Mouse (Mus musculus): Measurements from ENCODE around the gene Tubb1. TPM values are rescaled to one million over a fixed set of nuclear protein-coding genes. Genes with fewer than 3 reads are reported as not detected.
A peak's percentile ranks its signal among the peaks of the same experiment; 100 is the strongest.

Gene Tubb1
- not detected for total RNA-seq (2021)
- long read RNA-seq, experiment 1: 0 reads
- long read RNA-seq, experiment 2, partial matches to known transcripts: 0 of 1 reads
- long read RNA-seq, experiment 2, other reads (novel, unspliced or antisense): 0 of 1 reads

GRCm38 (mm10) chr2:174450353-174450752 lies at the start of gene Tubb1:
Gene Tubb1 (plus strand): TSS chr2:174450695.
- DNase-seq (ENCODE audit: low spot score in 2 of 2): no peak

- no peak for DNase-seq (ENCODE audit: low spot score in 2 of 2)
These were observed 40.3 kb upstream of the Tubb1 start for GRCm38 (mm10) chr2:174410222-174410621.

- no peak for DNase-seq (ENCODE audit: low spot score in 2 of 2)
These were observed 37.4 kb upstream of the Tubb1 start for GRCm38 (mm10) chr2:174413127-174413526.

- DNase-seq (ENCODE audit: low spot score in 2 of 2): no peak
These were observed 35.3 kb upstream of the Tubb1 start for GRCm38 (mm10) chr2:174415001-174415730.

GRCm38 (mm10) chr2:174415731-174416310 lies 34.7 kb upstream of the Tubb1 start, which contains the start of gene Nelfcd:
Gene Nelfcd (plus strand): TSS chr2:174415804.
- peak; percentile 91 to 94 for DNase-seq (ENCODE audit: low spot score in 2 of 2)

- DNase-seq (ENCODE audit: low spot score in 2 of 2): no peak
These were observed 29.4 kb upstream of the Tubb1 start for GRCm38 (mm10) chr2:174421107-174421506.

GRCm38 (mm10) chr2:174424301-174425085 lies 26.0 kb upstream of the Tubb1 start:
- DNase-seq (ENCODE audit: low spot score in 2 of 2): no peak

GRCm38 (mm10) chr2:174426856-174427255 lies 23.6 kb upstream of the Tubb1 start:
- no peak for DNase-seq (ENCODE audit: low spot score in 2 of 2)

GRCm38 (mm10) chr2:174428076-174428835 lies 22.2 kb upstream of the Tubb1 start:
- DNase-seq (ENCODE audit: low spot score in 2 of 2): no peak

GRCm38 (mm10) chr2:174428996-174429591 lies 21.4 kb upstream of the Tubb1 start:
- no peak for DNase-seq (ENCODE audit: low spot score in 2 of 2)

- DNase-seq (ENCODE audit: low spot score in 2 of 2): no peak
These were observed 15.6 kb upstream of the Tubb1 start for GRCm38 (mm10) chr2:174434943-174435342.

- no peak for DNase-seq (ENCODE audit: low spot score in 2 of 2)
These were observed 14.3 kb upstream of the Tubb1 start for GRCm38 (mm10) chr2:174436076-174436701.

GRCm38 (mm10) chr2:174436916-174437696 lies 13.4 kb upstream of the Tubb1 start:
- DNase-seq (ENCODE audit: low spot score in 2 of 2): no peak

- no peak for DNase-seq (ENCODE audit: low spot score in 2 of 2)
These were observed 12.9 kb upstream of the Tubb1 start for GRCm38 (mm10) chr2:174437697-174437982.

- DNase-seq (ENCODE audit: low spot score in 2 of 2): no peak
These were observed 12.3 kb upstream of the Tubb1 start for GRCm38 (mm10) chr2:174438181-174438580.

- peak; percentile 37 to 38 for DNase-seq (ENCODE audit: low spot score in 2 of 2)
These were observed 11.6 kb upstream of the Tubb1 start, which contains the start of gene Ctsz for GRCm38 (mm10) chr2:174438737-174439449. Gene Ctsz (minus strand): TSS chr2:174439039.

- DNase-seq (ENCODE audit: low spot score in 2 of 2): no peak
These were observed 11.1 kb upstream of the Tubb1 start for GRCm38 (mm10) chr2:174439450-174439838.

GRCm38 (mm10) chr2:174439961-174440360 lies 10.5 kb upstream of the Tubb1 start:
- no peak for DNase-seq (ENCODE audit: low spot score in 2 of 2)

- DNase-seq (ENCODE audit: low spot score in 2 of 2): no peak
These were observed 8.6 kb upstream of the Tubb1 start for GRCm38 (mm10) chr2:174441898-174442297.

All from left cerebral cortex, adult 18-20 months (tissue).